Mouse (Mus musculus): ENCODE measurements at regions not wholly inside any gene's neighbourhood (a gene's known extent, or its start where the extent isn't known, plus 50 kb on each side); places are given as distances from the start of the nearest gene placed in this dataset.

DNA sequence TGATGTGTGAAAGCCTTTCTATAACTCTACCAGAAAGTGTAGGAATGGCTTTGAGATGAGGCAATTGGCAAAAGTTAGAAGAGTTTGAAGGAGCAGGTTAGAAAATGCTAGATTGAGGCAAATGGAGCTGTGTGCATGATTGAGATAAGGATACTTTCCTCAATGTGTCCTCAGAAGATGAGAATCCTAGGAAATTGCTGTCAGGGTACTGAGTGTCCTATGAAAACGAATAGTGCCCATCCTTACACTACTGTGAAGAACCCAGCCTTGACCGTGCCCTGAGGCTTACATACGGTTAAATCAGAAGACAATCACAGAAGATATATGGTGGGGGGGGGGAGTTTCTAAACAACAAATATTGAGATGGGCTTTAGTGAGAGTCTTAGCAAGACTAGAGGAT lies 162.8 kb upstream of the Stt3b start:
- H3K4me3 ChIP-seq = no peak overlapping the region
- intact Hi-C loops (cut with DNase I) = no loop called here
- no peak for TF ChIP-seq CTCF (IDR thresholded peaks at IDR 0.05)
- H3K27ac ChIP-seq = no peak overlapping the region
- no peak for DNase-seq (ENCODE audit: extremely low spot score in 1 of 2, low spot score in 2 of 2)

DNA sequence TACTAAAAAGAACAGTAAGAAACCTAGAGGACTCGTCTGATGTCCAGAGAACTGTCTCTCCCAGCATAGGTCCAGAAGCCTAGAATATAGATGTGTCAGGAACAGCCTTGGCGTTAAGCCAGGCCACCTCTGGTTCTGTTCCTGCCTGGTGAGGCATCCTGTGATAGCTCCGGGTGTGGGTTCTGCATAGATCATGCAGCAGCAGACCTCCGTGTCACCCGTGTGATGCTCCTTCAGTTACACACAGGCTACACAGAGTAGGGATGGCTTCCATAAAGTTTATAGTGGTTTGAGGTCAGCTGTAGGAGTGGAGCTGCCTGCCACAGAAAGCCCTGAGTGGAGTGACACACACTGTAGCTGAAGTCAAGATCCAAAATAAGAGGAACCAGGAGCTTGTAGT lies 163.6 kb upstream of the Stt3b start:
- Histone ChIP-seq H3K4me3 (no peak overlapping the region), H3K27ac (no peak overlapping the region)
- intact Hi-C loops (cut with DNase I) = no loop called here
- DNase-seq (ENCODE audit: extremely low spot score in 1 of 2, low spot score in 2 of 2) = no peak
- TF ChIP-seq CTCF (IDR thresholded peaks at IDR 0.05) = no peak

DNA sequence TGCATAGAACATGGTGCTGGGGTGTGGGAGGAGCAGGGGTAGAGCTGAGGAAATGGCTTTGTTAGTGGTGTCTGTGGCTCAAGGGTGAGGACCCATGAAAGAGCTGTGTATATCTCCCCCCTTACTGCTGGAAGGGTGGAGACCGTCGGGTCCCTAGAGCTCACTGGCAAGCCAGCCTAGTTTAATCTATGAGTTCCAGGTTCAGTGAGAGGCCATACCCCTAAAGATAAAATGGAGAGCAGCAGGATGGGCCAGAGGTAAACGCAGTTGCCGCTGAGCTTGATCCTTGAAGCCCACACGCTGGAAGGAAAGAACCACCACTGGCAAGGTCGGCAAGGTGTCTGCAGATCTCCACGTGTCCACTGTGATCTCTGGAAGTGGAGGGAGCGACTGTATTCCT lies 164.1 kb upstream of the Stt3b start:
- no peak for TF ChIP-seq CTCF (IDR thresholded peaks at IDR 0.05)
- intact Hi-C loops (cut with DNase I) = no loop called here
- Histone ChIP-seq H3K4me3 (no peak overlapping the region), H3K27ac (no peak overlapping the region)
- no peak for DNase-seq (ENCODE audit: extremely low spot score in 1 of 2, low spot score in 2 of 2)

DNA sequence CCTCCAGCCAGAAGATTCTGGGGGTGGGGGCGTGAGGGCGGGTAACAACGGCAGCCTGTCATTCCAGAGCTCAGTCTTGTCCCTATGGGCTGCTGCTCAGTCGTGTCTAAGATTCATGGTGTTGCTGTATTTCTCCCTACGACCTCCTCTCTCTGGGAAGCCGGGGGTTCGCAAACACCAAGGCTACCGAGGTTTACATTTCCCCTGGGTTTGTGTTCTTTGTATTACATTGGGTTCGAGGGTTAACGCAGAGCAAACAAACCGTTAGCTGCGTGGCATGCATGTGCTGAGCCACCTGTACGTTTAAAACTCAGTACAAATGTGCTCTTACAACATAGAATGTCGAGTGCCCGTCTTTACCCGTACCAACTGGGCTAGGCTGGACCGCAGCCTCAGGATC lies 166.0 kb upstream of the Stt3b start:
- intact Hi-C loops (cut with DNase I) = no loop called here
- DNase-seq (ENCODE audit: extremely low spot score in 1 of 2, low spot score in 2 of 2) = no peak
- H3K27ac ChIP-seq = no peak overlapping the region
- H3K4me3 ChIP-seq = no peak overlapping the region
- TF ChIP-seq CTCF (IDR thresholded peaks at IDR 0.05) = no peak

DNA sequence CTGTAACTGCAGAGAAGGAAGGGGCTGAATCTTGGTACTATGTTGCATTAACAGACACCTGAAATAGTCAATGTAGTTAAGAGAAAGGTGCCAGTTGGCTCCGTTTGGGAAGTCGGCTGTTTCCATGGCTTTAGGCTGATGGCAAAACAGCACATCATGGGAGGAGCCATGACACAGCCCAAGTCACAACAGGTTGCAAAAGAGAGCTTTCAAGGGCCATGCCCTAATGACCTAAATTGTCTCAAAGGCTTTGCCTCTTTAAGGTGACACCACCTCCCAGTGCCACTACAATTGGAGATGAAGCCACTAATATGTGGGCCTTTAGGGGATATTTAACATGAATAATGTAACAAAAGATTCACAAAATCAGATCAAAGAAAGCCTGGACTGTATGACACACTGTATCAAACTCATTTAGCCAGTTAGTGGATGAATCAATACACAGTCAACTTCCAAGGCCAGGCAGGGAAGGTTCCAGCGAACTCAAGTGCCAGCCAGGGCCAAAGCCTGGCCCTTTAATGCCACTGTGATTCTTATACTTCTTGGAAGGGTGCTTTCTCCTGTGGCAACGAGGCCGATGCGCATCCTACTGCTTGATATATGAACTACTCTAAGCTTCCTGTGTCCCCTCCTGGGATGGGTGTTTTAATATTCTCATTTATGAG lies 167.5 kb upstream of the Stt3b start:
- intact Hi-C loops (cut with DNase I) = no loop called here
- DNase-seq (ENCODE audit: extremely low spot score in 1 of 2, low spot score in 2 of 2) = no peak
- no peak overlapping the region for H3K27ac ChIP-seq
- no peak for TF ChIP-seq CTCF (IDR thresholded peaks at IDR 0.05)
- no peak overlapping the region for H3K4me3 ChIP-seq

DNA sequence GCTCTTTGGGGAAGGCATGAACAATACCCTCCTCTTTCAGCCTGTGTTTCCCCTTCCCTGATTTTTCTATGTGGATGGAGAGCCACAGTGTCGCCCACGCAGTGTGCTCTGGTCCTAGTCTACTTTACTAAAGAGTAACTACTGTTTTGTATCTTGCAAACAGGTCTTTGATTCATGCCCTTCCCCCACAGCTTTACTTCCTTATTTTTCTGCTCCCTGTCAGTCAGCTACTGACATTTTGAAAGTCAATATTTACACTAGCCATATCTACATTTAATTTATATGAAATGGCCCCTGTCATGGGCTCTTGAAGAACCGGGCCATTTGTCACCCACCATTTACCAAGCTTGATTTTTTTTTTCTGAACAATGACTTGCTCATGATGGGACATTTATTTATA lies 168.7 kb upstream of the Stt3b start:
- no peak overlapping the region for H3K4me3 ChIP-seq
- TF ChIP-seq CTCF (IDR thresholded peaks at IDR 0.05) = no peak
- H3K27ac ChIP-seq = no peak overlapping the region
- intact Hi-C loops (cut with DNase I) = no loop called here
- DNase-seq (ENCODE audit: extremely low spot score in 1 of 2, low spot score in 2 of 2) = no peak

DNA sequence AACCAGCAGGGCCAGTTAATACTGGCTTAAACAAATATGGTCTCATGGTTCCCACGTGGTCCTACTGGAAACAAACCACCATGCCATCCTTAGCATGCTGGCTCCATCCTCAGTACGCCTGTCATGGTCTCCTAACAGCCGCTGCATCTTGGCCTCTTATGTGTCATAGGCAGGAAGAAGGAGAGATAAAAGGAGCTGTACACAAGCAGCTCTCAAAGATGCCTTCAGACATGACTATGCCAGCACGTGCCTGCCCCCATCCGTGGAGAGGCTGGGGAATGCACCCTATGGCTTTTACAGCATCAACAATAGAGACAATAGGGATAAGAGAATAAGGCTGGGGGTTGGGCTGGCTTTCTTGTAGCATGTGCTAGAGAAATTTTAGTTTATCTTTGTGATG lies 171.0 kb upstream of the Stt3b start:
- Histone ChIP-seq H3K27ac (no peak overlapping the region), H3K4me3 (no peak overlapping the region)
- intact Hi-C loops (cut with DNase I) = no loop called here
- TF ChIP-seq CTCF (IDR thresholded peaks at IDR 0.05) = no peak
- DNase-seq (ENCODE audit: extremely low spot score in 1 of 2, low spot score in 2 of 2) = no peak

DNA sequence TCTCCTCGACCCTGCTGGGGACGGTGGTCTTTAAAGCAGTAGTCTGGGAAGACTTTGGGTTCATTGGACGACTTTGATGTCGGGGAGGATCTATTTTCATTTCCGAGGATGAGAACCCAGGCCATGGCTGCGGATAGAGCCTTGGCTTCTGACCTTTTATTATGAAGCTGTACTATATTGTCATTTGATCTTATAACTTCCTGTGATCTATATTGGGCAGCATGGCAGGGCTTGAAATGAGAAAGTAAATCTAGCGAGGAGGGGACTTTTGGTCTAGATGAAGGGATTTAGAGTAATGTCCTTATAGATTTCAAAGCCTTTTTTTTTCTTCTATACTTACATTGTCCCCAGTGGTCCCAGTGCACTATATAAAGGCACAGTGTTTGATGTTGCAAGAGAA lies 172.8 kb upstream of the Stt3b start:
- Histone ChIP-seq H3K4me3 (no peak overlapping the region), H3K27ac (no peak overlapping the region)
- DNase-seq (ENCODE audit: extremely low spot score in 1 of 2, low spot score in 2 of 2) = no peak
- intact Hi-C loops (cut with DNase I) = no loop called here
- TF ChIP-seq CTCF (IDR thresholded peaks at IDR 0.05) = no peak

DNA sequence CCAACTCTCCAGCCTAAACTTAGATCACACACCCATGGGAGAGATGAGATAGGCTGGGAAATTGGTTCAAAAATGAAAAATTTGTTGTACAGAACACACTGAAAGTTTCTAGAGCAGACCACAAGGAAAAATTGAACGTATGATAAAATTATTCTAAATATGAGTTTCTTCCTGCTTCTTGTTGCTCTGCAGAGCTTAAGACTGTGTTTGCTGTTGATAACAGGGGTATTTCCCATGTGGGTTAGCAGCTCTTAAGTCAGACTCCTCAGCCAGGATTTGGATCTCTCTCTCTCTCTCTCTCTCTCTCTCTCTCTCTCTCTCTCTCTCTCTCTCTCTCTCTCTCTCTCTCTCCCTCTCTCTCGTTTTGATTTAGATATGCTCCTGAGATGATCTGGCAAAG lies 173.5 kb upstream of the Stt3b start:
- no peak overlapping the region for H3K27ac ChIP-seq
- H3K4me3 ChIP-seq = no peak overlapping the region
- TF ChIP-seq CTCF (IDR thresholded peaks at IDR 0.05) = no peak
- no peak for DNase-seq (ENCODE audit: extremely low spot score in 1 of 2, low spot score in 2 of 2)
- intact Hi-C loops (cut with DNase I) = no loop called here

DNA sequence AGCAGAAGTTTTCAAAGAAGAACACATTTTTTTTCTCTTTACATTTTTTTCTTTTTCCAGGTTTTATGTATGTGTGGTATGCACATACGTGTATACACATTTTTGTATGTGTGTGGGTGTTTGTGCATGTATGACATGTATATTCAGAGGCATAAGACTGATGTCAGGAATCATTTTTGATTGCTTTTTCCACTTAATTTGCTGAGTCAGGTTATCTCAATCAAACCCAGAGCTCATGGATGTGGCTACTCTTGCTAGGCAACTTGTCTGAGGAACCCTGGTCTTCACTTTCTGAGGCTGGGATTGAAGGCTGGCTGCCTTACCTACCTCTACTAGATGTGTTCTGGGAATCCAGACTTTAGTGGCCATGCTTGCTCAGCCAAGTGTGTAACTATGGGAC lies 174.2 kb upstream of the Stt3b start:
- Histone ChIP-seq H3K4me3 (no peak overlapping the region), H3K27ac (no peak overlapping the region)
- intact Hi-C loops (cut with DNase I) = no loop called here
- TF ChIP-seq CTCF (IDR thresholded peaks at IDR 0.05) = no peak
- DNase-seq (ENCODE audit: extremely low spot score in 1 of 2, low spot score in 2 of 2) = no peak

DNA sequence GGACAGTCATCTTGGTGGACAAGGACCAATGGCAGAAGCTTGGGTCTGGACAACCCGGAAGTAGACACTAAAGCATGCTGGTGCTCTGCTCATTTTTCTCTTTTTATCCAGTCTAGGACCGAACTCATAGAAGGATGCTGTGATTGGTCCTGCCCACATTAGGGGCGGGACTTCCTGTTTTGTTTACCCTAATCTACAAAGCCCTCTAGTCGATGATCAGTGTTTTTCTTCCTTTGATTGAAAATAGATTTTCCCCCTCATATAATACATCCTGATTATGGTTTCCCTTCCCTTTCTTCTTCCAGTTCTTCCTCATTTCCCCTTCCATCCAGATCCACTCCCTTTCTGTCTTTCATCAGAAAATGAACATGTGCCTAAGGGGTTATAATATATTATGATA lies 175.0 kb upstream of the Stt3b start:
- no peak for DNase-seq (ENCODE audit: extremely low spot score in 1 of 2, low spot score in 2 of 2)
- intact Hi-C loops (cut with DNase I) = no loop called here
- Histone ChIP-seq H3K4me3 (no peak overlapping the region), H3K27ac (no peak overlapping the region)
- no peak for TF ChIP-seq CTCF (IDR thresholded peaks at IDR 0.05)

DNA sequence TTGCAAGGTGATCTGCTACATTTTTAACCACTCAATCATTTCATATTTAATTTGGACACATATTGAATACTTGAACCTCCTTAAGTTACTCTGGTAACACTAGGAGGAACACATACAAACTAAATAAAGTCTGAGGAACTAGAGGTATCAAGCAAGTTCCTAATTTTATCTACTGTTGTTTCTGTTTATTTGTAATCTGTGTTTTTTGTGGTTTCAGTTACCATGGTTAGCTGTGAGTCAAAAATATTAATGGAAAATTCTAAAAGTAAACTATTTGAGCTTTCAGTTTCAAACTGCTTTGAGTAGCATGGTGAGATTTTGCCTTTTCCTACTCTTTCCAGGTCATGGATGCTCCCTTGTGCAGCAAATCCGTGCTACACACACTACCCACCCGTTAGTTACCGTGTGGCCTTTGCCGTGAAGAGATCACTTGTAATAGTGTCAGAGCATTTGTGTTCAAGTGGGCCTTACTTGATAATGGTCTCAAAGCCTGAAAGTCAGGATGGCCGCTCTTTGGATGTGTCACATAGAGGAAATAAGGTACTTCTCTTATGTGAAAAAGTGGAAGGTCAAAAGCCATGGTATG lies 177.0 kb upstream of the Stt3b start:
- H3K4me3 ChIP-seq = no peak overlapping the region
- intact Hi-C loops (cut with DNase I) = no loop called here
- no peak for DNase-seq (ENCODE audit: extremely low spot score in 1 of 2, low spot score in 2 of 2)
- H3K27ac ChIP-seq = no peak overlapping the region
- no peak for TF ChIP-seq CTCF (IDR thresholded peaks at IDR 0.05)
